Mouse (Mus musculus) layer of hippocampus, adult 11-12 months (tissue): ENCODE results near the gene Pde3b.
A peak's percentile ranks its signal among the peaks of the same experiment; 100 is the strongest.
"Not testable (repeated sequence)": the region's sequence is repeated elsewhere in the genome, so short reads cannot be mapped to it uniquely, and the experiment has no call there.

Experiments
- DNase-seq: peaks from one replicate; pipeline ENCODE4 v3.0.0; 2022; ENCODE audit warnings: low spot score

Pde3b gene

DNA sequence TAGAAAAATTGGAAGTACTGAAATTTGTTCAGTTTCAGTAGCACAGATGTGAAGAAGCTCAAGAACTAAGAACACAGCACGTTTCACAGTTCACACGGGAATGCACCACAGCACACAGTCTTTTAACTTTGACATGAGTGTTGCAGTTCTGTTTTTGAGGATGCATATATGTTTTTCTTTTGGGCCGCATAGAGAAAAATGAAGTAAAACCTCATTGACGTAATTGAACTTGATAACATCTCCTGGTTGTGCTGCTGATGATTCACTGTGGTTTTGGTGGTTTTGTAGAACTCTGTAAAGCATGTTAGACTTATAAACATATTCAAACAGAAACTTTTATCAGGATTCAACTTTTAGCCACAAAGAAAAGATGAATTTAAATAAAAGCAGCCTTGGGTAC lies 64.7 kb downstream of the Pde3b start:
- DNase-seq, result no peak

DNA sequence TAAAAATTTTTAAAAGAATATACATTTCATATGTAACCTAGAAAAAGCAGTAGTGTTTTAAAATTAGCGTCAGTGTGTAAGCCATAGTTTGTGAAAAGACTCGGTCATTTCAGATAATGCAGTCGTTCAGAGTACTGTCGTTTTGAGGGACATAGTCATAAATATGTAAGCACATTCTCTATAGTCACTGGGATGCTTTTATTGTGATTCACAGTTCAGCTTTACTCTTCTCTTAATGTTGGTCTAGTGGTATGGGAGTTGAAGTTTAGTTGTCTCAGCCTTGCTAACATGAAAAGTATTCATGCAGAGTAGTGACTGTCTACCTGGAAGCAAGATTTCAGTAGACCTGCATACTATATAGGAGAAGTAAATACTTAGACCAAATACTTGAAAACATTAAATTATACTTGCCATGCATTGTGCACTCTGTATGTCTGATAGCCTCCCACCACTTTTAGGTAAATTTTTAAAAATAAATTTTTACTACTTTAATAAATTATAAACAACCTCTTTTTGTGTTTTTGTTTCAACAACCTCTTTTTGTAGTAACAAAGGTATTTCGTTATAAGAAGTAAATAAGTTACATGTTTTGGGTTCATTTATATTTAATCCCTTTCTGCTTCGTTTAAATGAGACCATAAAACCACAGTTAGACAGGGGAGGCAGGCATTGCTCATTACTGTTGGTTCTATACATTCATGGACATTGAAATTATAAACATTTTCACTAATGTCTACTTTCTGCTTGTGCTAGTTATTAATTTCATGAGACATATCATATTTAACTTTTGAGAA lies 65.3 kb downstream of the Pde3b start:
- DNase-seq, result no peak

DNA sequence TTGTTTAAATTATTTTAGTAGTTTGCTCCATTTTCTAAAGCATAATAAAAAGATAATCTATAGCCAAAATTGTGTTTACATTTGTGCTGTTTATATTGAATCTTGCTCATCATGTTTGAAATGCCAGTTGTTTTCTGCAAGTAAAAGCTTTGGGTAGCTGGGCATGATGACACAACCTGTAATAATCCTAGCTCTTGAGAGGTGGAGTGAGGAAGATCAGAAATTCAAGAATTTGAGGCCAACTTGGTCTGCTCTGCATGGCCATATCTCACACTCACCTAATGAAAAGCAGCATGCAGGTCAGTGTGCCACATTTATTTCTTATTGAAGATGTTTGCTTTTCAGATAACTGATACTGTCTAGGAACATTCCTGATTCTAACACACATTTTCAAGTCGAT lies 65.9 kb downstream of the Pde3b start:
- DNase-seq, result no peak

DNA sequence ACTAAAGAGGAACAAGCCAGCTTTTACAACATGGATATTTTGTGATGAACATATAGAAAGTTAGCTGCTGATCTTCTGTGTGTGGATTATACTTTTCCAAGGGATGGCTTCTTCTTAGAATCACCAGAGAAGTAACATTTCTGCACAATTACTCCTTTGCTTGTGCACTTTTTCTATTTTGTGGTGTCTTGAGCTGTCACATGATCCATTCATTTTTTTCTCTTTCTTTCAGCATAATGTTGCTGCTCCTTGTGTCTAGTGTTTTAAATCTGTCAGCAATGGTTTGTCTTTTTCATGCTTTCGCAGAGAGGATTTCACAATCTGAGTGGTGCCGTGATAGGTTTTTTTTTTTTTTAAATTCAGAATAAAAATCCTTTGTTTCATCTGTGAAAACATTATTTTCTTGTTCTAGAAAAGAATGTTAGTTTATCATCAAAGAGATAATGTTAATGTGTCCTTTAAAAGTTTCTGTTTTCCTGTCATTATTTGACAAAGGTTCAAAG lies 66.4 kb downstream of the Pde3b start:
- DNase-seq, result no peak

DNA sequence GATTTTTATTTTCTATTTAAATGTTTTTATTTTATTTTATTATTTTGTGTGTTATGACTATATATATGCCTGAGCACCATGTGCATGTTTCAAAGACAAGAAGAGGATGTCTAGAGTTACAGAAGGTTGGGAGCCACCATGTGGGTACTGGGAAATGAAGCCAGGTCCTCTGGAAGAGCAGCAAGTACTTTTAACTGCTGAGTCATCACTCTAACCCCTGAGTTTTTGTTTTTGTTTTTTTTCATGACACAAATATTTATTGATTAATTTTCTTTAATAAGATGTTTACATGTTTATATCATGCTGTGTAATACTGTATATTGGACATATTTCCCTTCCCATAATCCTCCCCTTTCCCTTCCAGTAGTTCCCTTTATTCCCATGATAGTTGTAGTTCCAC lies 77.5 kb downstream of the Pde3b start:
- DNase-seq, result no peak

DNA sequence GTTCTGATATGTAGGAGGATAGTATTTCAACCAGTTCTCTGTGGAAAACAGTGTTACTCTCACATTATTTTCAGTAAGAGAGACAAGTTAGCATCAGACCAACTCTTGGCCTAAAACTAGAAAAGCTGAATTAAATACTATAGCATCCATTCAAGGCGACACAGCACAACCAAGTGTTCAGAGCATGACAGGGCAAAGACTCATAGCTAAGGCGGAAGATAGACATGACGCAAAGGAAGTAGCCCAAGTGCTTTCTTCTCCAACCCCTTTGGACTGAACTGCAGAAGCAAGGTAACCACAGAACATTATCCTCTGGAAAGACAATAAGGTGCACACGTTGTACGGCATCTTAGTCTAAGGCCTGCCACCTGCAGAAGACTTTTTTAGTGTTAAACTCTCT lies 79.0 kb downstream of the Pde3b start:
- no peak for DNase-seq

DNA sequence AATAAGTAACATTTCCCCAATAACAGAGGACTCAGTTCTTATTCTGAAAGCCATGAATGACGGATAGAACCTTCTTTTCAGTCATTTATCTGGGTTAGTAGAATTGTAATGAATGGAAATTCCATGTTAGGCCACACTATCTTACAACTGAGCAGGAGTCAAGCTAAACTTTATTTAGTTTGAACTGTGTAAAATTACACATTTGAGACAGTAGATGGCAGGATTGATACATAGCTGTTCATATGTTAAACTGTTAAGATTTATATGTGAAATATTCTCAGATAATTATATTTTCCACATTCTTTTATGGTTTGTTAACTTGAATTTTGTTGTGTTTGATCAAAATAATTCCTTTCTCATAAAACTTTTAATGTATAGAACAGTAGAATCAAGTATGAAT lies 84.2 kb downstream of the Pde3b start:
- no peak for DNase-seq

DNA sequence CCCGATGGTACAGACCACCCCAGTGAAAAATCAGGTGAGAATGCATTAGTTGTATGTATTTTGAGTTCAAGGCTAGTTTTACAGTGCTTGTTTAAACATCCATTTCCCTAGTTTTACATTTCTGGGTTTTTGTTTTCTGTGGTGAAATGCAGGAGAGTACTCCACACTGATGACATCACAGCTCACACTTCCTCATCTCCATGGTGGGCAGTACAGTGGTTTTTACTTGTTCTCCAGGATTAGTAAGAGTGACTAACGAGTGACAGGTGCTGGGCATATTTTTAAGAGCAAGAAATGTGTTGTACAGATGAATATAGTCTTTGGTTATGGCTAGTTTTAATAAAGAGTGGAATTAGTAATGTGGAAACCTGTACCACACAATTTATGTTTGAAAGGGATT lies 93.8 kb downstream of the Pde3b start:
- no peak for DNase-seq

DNA sequence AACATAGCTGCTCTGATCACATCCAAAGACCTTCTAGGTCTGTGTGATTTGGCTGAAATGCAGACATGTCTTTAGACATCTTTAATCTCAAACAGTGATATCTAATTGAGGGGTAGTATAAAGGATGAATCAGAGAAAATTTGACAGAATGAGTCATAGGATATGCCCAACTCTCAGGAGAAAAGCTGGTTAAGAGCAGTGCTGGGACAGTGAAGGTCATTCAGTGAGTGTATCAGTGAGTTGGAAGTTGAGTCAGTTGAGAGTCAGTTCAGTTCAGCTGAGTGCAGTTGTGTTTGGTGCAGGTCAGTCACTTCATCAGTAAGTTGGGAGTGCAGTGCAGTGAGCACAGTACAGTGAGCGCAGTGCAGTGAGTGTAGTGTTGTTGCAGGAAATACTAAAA lies 105.0 kb downstream of the Pde3b start:
- no peak for DNase-seq

DNA sequence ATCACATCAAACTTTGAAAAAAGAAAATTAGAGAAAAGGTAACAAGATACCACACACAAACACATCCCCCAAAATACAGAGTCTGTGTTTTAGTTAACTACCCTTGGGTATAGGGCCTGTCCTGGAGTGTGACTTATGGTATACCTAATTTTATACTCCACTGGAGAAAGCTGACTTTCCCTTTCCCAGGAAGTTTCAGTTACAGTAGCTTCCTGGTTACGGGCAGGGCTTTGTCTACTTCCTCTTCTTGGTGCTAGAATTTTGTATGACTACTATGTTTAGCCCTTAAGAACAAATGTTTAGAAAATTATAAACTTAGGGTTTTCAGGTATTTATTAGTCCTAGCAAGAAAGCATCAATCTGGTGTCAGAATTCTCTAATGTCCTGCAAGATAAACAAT lies 111.2 kb downstream of the Pde3b start:
- DNase-seq, result no peak

DNA sequence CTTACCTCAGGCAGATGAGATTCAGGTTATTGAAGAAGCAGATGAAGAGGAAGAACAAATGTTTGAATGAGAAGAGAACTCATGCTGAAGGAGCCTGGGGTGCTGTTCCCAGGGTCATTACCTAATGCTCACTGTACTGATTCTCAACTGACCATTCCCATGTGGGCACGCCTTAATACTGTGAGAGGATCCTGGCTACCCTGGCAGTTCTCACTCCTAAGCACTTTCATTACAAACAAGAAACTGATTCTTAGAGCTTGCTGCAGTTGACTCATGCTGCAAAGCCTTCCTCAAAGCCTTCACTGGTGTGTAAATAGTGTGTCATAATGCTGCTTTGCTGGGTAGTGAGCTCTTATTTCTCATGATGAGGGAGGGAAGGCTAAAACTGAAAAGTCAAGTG lies 121.1 kb downstream of the Pde3b start:
- DNase-seq, result no peak

DNA sequence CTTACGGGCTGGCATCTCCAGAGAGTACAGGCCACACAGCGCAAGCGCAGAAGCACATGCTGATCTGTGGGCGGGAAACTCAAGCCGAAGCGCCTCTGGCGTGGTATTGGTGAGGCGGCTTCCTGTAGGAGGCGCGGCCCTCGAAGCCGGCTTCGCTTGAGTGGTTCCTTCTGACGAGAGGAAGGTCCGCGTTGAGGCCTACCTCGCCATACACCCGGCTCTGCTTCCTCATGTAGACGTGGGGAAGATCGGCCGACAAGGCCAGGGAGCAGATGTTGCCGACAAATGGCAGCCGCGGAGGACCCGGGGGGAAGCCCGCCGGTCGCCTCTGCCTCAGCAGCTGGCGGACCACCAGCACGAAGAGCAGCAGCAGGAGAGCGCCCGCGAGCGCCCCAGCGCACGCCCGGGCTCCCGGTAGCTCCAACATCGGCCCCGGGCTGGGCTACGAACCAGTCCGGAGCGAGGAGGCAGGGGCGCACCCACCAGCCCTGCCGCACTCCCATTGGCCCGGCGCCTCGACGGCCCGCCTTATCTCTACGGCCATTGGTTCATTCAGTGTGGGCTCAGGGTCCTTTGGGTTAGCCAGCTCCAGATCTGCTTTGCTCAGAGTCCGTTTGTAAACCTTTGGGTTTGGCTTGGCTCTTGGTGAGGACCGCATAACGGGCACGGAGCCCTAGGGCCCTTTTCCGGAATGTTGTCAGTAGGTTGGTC lies 147.6 kb downstream of the Pde3b start, which contains the start of gene Cyp2r1:
TSS of gene Cyp2r1 (minus strand) at position 442 of the 711 bp plus-strand sequence.
- peak; percentile 89 for DNase-seq

DNA sequence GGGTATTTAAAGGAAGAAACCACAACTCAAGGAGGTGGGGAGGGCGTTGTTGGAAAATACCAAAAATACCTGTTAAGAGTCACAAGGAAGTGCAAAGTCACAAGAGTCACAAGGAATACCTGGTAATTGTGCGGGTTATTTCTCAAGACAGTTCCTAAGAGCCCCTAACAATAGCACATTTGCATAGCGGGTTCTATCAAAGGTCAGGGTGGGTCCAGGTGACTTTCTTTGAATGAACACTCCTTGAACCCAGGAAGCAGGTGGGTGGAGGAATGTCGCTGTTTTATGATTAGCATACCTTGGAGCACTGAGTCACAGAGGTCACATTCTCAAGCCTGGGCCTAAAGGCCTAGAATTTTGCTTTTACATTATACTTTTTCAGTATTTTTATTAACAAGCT lies 158.8 kb downstream of the Pde3b start:
- not testable (repeated sequence) for DNase-seq

DNA sequence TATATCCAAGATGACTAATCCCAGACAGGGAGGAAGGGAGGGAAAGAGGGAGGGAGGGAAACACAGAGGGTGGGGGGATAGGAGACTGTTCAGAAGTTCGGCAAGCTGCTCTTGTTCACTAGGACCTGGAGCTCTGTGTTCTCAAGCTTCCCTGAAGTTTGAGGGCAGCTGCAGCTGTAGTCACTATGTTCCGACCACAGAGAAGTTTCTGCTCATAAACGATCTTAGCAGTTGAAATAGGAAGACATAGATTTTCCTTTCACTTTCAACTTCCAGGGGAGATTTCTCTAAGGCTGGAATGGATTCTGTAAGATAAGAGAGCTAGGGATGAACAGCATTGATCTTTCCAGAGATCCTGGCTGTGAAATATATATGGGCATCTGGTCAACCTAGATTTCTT lies 161.8 kb downstream of the Pde3b start:
- no peak for DNase-seq

DNA sequence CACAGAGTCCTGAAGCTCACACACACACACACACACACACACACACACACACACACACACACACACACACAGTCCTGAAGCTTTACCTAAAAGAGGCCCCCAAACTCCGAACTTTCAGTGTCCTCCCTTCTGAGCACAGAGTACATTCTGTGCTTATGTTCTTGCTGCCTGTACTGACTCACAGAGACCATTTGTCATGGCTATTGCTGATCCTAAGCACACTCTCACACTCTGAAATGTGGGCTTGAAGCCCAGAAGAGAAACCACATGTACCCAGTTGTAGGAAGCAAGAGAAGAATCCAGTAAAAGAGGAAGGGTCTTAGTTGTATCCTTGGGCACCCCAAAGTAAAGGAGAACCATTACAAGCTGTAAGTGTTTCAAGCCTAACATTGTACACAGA lies 162.6 kb downstream of the Pde3b start:
- no peak for DNase-seq

DNA sequence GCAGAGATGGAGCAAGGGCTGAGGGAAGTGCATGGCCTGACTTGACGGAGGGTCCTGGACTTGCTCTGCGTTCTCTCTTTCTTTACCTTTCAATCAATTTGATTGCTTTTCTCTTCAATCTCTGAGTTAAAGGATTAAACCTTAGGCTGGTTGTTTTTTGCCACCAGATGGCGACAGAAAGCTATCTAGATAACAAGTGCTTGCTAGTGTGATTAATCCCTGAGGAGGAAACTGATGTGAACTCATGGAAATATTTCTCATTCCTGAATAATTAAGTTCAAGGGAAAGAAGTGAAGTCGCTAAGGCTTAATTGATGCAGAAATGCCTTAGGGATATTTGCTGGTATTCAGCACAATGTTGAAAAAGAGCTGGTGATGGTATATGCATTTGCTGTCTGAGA lies 165.3 kb downstream of the Pde3b start:
- DNase-seq, result peak; percentile 76

DNA sequence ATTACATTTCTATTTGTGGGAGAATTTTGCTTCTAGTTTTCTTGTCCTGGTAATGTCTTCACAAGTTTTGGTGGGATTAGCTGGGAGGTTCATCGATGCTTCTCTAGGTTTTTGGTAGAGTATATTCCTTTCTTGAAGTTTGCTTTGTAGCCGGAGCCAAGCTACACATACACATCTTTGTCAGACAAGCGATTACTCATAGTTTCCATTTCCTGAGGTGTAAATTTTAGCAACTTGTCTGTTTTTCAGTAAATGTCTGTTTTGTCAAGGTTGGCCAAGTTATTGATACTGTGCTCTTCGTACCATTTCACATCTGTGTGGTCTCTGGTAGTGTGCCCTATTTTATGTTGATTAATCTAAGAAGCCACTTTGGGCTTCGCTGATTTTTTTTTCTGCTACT lies 166.1 kb downstream of the Pde3b start:
- DNase-seq, result no peak

DNA sequence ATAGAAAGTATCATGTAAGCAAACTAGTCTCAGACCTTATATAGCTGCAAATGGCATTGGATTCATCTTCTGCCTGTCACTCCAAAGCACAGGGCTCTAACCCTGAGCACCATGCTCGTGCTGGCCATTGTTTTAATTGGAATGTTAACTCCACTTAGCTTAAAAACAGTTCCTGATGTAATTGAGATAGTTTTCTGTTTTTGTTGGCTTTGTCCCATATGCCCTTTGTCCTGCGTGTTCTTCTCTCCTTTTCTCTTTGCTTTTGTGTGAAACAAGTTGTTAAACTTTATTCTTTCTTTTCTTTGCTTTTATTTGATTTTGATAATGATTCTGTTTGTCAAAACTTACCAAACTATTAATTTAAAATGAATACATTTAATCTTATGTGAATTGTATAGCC lies 167.4 kb downstream of the Pde3b start:
- no peak for DNase-seq
